Mouse (Mus musculus) left cerebral cortex, postnatal 36 days (tissue): Measurements from ENCODE around the gene Pde8a. TPM values are rescaled to one million over a fixed set of nuclear protein-coding genes. Genes with fewer than 3 reads are reported as not detected.

Experiments
- DNase-seq, 2 experiments: peaks; one replicate each; pipeline ENCODE4 v3.0.0; 2021 to 2022; ENCODE audit warnings: low spot score in 2 of 2, mixed read lengths in 1 of 2
- intact Hi-C: fragments of 180-260 bp; cut with DNase I; formaldehyde crosslinking; loops from one replicate; pipeline ENCODE4 v1.15.1; 2025
- total RNA-seq, 2 experiments: library from RNA; stranded (reverse); gene quantifications; 2 replicates each; pipeline ENCODE4 v1.2.3; 2021

Gene Pde8a
- total RNA-seq, 2 experiments from 2014 or later = 6.6 to 8.2 TPM

- intact Hi-C loops = no loop called here
- DNase-seq = no peak
Observed at GRCm38 (mm10) chr7:81326859-81327258, 113.5 kb downstream of the Pde8a start.

GRCm38 (mm10) chr7:81327661-81328060, 114.3 kb downstream of the Pde8a start:
- no peak for DNase-seq
- intact Hi-C loops = no loop called here

DNA sequence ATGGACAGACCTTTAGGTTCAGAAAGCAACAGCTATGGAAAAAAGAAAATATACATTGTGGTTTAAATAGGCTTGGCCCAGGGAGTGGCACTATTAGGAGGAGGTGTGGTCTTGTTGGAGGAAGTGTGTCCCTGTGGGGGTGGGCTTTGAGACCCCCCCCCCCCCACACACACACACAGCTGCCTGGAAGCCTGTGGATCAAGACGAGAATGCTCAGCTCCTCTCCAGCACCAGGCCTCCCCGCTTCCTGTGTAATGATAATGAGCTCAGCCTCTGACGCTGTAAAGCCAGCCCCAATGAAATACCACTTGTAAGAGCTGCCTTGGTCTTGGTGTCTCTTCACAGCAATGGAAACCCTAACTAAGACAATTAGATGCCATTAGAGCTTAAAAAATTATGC, 117.4 kb downstream of the Pde8a start:
- intact Hi-C loops = no loop called here
- no peak for DNase-seq

DNA sequence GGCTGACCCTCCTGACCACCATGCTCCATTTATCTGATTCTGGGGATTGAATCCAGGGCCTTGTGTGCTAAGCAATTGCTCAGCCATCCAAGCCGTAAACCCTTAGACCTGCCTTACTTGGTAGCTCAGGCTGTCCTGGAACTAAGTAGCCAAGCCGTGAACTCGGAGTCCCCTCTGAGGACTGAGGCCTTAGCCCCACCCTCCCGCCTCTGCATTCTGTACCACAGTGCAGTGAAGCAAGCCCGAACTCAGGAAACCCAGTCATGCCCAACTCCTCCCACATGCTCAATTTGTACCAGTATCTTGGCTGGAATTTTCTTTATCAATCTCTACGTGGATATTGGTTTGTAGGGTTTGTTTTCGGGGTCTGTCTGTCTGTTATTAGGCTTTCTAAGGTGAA, 118.5 kb downstream of the Pde8a start:
- DNase-seq = no peak
- intact Hi-C loops = no loop called here

- no peak for DNase-seq
Observed at GRCm38 (mm10) chr7:81335705-81336431, 122.5 kb downstream of the Pde8a start.

GRCm38 (mm10) chr7:81336432-81336786, 123.0 kb downstream of the Pde8a start:
- intact Hi-C loops = no loop called here
- no peak for DNase-seq

More at GRCm38 (mm10) chr7:81335705-81336431, 122.5 kb downstream of the Pde8a start:
- intact Hi-C loops = no loop called here

DNA sequence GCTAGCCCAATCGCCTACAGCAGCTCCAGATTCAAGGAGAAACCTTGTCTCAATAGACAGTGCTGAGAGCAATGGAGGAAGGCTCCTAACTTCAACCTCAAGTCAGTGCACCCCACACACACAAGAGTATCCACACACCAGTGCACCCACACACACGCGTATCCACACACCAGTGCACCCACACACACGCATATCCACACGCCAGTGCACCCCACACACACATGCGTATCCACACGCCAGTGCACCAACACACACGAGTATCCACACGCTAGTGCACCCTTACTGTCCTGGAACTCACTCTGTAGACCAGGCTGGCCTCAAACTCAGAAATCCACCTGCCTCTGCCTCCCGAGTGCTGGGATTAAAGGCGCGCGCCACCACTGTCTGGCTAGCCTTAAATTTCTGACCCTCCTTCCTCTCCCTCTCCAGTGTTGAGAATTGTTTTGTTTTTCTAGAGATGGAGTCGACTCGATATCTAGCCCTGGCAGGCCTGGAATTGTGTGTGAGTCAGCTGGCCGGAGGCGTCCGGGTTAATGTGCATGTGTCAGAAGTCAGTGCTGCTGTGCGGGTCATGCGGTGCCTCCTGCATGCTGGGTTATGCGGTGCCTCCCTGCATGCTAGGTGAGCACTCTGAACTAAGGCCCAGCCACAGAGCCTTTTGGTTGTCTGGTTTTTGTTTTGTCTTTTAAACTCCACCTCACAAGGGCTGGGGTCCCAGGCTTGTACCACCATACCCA, 124.6 kb downstream of the Pde8a start:
- no peak for DNase-seq
- intact Hi-C loops = no loop called here

- no peak for DNase-seq
- intact Hi-C loops = no loop called here
Observed at GRCm38 (mm10) chr7:81338522-81338873, 125.1 kb downstream of the Pde8a start.

- no peak for DNase-seq
- intact Hi-C loops = loop anchor here (2.0 kb wide), 1 partner anchor 173 kb away; no protein-coding TSS in a partner anchor
Observed at GRCm38 (mm10) chr7:81339783-81340182, 126.4 kb downstream of the Pde8a start.

DNA sequence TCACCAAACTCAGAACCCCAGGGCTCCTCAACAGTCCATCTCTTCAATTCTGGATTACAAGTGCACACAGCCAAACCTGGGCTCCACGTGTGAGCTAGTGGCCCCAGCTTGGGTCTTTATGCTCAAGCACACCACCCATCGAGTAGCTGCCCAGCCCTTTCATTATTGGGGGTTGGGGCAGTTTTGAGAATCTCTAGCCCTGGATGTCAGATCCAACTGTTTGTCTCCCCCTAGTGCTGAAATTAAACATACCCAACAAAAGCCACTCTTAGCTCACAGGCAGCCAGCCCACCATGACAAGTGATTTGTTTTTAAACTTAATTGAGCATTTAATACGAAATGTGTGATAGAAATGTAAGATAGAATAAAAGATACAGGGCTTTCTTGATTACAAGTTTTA, 128.2 kb downstream of the Pde8a start:
- DNase-seq = no peak
- intact Hi-C loops = loop anchor here (2.0 kb wide), 1 partner anchor 175 kb away; no protein-coding TSS in a partner anchor

- intact Hi-C loops = no loop called here
- DNase-seq = no peak
Observed at GRCm38 (mm10) chr7:81342356-81343094, 129.1 kb downstream of the Pde8a start.

GRCm38 (mm10) chr7:81343316-81343715, 129.9 kb downstream of the Pde8a start:
- intact Hi-C loops = no loop called here
- DNase-seq = no peak

DNA sequence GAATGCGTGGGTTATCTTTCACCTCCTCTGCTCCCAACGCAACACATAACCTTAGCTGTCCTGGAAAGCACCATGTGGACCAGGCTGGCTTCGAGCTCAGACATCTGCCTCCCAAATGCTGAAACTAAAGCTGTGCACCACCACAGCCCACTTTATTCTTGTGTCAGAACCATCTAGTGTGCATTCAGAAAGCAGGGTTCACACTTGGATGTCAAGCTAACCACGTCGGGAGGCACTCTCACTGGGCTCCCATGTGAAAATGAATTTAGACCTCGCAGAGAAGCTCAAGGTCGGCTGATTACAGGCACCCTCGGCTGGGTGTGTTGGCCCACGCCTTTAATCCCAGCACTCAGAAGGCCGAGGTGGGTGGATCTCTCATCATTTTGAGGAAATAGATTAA, 130.4 kb downstream of the Pde8a start:
- DNase-seq = no peak
- intact Hi-C loops = loop anchor here (2.0 kb wide), 1 partner anchor 131 kb away; the partner anchor contains the start of gene Pde8a

GRCm38 (mm10) chr7:81344544-81345446, 131.4 kb downstream of the Pde8a start, which contains the start of gene Rps17:
Gene Rps17, minus strand, starts transcription at chr7:81345254.
- intact Hi-C loops = loop anchor here (2.0 to 5.0 kb wide), 2 partner anchors 108 to 132 kb away; partner anchors contain the start of gene Pde8a
- DNase-seq = peak; percentile 97 to 98

GRCm38 (mm10) chr7:81345447-81346170, 132.2 kb downstream of the Pde8a start:
- intact Hi-C loops = loop anchor here (2.0 to 5.0 kb wide), 2 partner anchors 107 to 133 kb away; partner anchors contain the start of gene Pde8a
- DNase-seq = no peak

DNA sequence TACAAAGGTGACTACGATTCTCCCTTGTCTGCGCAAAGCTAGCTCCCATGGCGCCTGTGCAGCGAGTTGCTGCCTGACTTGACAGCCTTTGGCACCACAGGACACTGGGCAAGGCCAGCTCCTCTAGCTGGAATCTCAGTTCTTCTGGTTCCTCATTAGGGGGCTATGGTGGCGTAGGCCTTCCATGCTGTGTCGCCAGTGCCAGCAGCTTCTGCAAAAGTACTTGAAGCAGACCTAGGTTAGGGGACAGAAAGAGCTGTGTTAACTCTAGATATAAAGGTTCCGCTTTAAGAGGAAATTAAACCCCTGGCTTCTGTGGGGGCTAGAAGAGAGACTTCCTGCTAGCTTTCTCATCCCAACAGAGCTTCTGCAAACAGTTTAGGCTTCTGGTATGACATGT, 134.8 kb downstream of the Pde8a start:
- no peak for DNase-seq
- intact Hi-C loops = loop anchor here (5.0 kb wide), 1 partner anchor 104 kb away; no protein-coding TSS in a partner anchor

GRCm38 (mm10) chr7:81351826-81352225, 138.4 kb downstream of the Pde8a start:
- intact Hi-C loops = loop anchor here (10.0 kb wide), 1 partner anchor 423 kb away; no protein-coding TSS in a partner anchor
- DNase-seq = no peak

- DNase-seq = no peak
- intact Hi-C loops = loop anchor here (10.0 kb wide), 1 partner anchor 419 kb away; no protein-coding TSS in a partner anchor
Observed at GRCm38 (mm10) chr7:81355746-81356145, 142.3 kb downstream of the Pde8a start.
